Mouse (Mus musculus) ES-E14 (cell line): ENCODE results near the gene Fam181a. TPM values are rescaled to one million over a fixed set of nuclear protein-coding genes. Genes with fewer than 3 reads are reported as not detected.

Experiments
- DNase-seq: peaks from one replicate; pipeline ENCODE4 v3.0.0-alpha.2; 2013; ENCODE audit warnings: low read depth, low spot score
- H3K27ac ChIP-seq: 2 replicates; pipeline ENCODE4 v1.5.1; 2012; ENCODE audit warnings: low read depth, mild to moderate bottlenecking, low read length, moderate library complexity, mixed read lengths; ENCODE audit not compliant: poor library complexity, insufficient read depth, severe bottlenecking
- H3K36me3 ChIP-seq: 2 replicates; pipeline ENCODE4 v1.6.1; 2012; ENCODE audit warnings: mild to moderate bottlenecking, low read length, moderate library complexity, mixed read lengths; ENCODE audit not compliant: control insufficient read depth, poor library complexity, insufficient read depth, severe bottlenecking
- H3K4me1 ChIP-seq, 2 experiments: fragments of 150-350 bp in 1 of 2; sonication (generic) in 1 of 2; 2 replicates each; pipeline ENCODE4 v1.6.1; 2012; ENCODE audit warnings: low read length in 2 of 2, mild to moderate bottlenecking in 1 of 2, mixed read lengths in 1 of 2; ENCODE audit not compliant: control insufficient read depth in 2 of 2, insufficient read depth in 2 of 2, poor library complexity in 1 of 2
- H3K4me3 ChIP-seq, 2 experiments: fragments of 150-350 bp in 1 of 2; sonication (generic) in 1 of 2; 2 replicates each; pipeline ENCODE4 v1.5.1; 2012; ENCODE audit warnings: low read length in 2 of 2, low read depth in 1 of 2, mild to moderate bottlenecking in 1 of 2, mixed read lengths in 1 of 2; ENCODE audit not compliant: insufficient read depth in 1 of 2, poor library complexity in 1 of 2, severe bottlenecking in 1 of 2
- H3K9ac ChIP-seq: 2 replicates; pipeline ENCODE4 v1.6.1; 2012; ENCODE audit warnings: low read depth, mild to moderate bottlenecking, low read length, mixed read lengths; ENCODE audit not compliant: poor library complexity, insufficient read depth, severe bottlenecking
- H3K9me3 ChIP-seq: fragments of 150-350 bp; sonication (generic); 2 replicates; pipeline ENCODE4 v1.6.1; 2012; ENCODE audit warnings: low read depth, mild to moderate bottlenecking, low read length; ENCODE audit not compliant: control insufficient read depth, insufficient read depth
- CHD2 ChIP-seq: IDR thresholded peaks from 2 replicates; pipeline ENCODE4 v1.6.1; 2014; ENCODE audit warnings: mild to moderate bottlenecking, low read depth, low read length, inconsistent platforms
- HCFC1 ChIP-seq: IDR thresholded peaks from 2 replicates; pipeline ENCODE4 v1.6.1; 2012; ENCODE audit warnings: low read length, inconsistent platforms, borderline replicate concordance; ENCODE audit not compliant: insufficient read depth
- MAFK ChIP-seq: IDR thresholded peaks from 2 replicates; pipeline ENCODE4 v1.6.1; 2014; ENCODE audit warnings: mild to moderate bottlenecking, low read depth, low read length, inconsistent platforms; ENCODE audit not compliant: insufficient read depth
- ZC3H11A ChIP-seq: IDR thresholded peaks from 2 replicates; pipeline ENCODE4 v1.6.1; 2012; ENCODE audit warnings: low read depth, mild to moderate bottlenecking, inconsistent platforms, low read length, borderline replicate concordance
- ZNF384 ChIP-seq: IDR thresholded peaks from 2 replicates; pipeline ENCODE4 v1.6.1; 2012; ENCODE audit warnings: low read depth, low read length, inconsistent platforms
- in situ Hi-C, 2 experiments: fragments of 600-800 bp; cut with MboI; formaldehyde crosslinking; loops; one replicate each; pipeline ENCODE4 v1.15.1; 2025; ENCODE audit warnings: low sequenced_read_pairs in 2 of 2, inconsistent platforms in 1 of 2; ENCODE audit not compliant: unreplicated experiment in 2 of 2
- total RNA-seq: library from RNA; depleted of rRNA; stranded (reverse); fragments of 300-350 nt; gene quantifications from 2 replicates; pipeline ENCODE4 v1.2.3, GENCODE M21; 2012

The Fam181a gene
- total RNA-seq, 1 experiment, result not detected

DNA sequence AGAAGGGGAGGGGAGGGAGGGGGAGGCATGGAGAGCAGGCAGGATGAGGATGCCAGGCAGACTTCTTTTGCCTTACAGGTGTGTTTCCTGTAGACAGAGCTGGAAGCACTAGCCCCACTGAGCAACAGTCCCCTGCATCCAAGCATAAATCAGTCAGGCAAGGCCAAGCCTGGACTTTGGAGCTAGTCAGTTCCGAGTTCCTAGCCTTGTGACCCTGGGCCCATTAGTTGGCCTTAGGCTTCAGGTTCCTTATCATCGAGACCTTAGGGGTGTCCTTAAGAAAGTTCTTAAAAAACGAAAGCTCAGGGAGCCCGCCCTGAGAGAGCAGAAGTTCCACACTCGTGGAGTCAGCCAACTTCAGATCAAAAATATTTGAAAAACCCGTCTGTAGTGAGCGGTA, 34.2 kb downstream of the Fam181a start:
- no peak overlapping the region for H3K9ac ChIP-seq
- no peak for TF ChIP-seq ZC3H11A
- no peak for TF ChIP-seq MAFK
- TF ChIP-seq ZNF384, result no peak
- TF ChIP-seq CHD2, result no peak
- no peak for TF ChIP-seq HCFC1
- in situ Hi-C loops, result no loop called here

DNA sequence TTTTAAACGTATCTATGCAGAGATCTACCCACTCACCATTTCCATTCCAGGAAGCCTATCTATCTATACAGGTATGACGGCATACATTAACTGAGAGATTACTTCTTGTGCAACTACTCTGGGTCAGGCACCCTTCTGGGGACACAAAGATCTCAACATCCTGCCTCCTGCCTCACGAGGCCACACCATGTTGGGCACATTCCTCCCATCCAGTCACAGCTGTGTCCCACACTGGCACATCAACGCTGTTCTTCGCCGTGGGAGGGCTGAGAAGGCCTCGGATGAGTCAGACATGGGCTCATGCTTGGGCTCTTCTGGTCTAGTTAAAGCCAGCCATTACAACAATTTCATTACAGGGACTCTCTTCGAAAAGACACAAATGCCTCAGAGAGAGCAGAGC, 36.2 kb downstream of the Fam181a start:
- Histone ChIP-seq H3K36me3 (no peaks in the 10 kb centered on the region), H3K27ac (no peak overlapping the region), H3K4me1 (no peaks in the 10 kb centered on the region), H3K9ac (no peak overlapping the region), H3K4me3 (no peak overlapping the region), H3K9me3 (no peaks in the 10 kb centered on the region)
- in situ Hi-C loops, result no loop called here
- no peak for DNase-seq
- TF ChIP-seq ZC3H11A (no peak), HCFC1 (no peak)

More for the DNA sequence above, 34.2 kb downstream of the Fam181a start:
- Histone ChIP-seq H3K27ac (no peak overlapping the region), H3K36me3 (no peaks in the 10 kb centered on the region), H3K9me3 (no peaks in the 10 kb centered on the region), H3K4me3 (no peak overlapping the region), H3K4me1 (no peaks in the 10 kb centered on the region)
- no peak for DNase-seq

DNA sequence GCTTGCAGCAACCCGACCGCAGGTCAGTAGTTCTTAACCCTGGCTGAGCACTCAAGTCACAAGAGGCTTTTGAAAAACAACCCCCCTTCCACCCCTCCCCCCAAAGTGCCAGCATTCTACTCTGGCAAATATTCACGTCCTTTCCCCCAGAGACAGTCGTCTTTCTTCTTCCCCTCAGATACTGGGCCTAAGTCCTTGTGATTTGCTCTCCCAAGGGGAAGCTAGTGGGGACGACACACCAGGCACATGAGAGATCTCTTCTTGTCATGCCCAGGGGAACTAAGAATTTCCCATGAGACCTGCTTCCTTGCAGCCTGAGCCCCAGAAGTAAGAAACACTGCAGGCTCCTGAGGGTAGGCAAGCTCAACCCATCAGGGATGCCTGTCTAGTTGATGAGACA, 36.6 kb downstream of the Fam181a start:
- in situ Hi-C loops, result no loop called here
- Histone ChIP-seq H3K27ac (no peak overlapping the region), H3K9me3 (no peaks in the 10 kb centered on the region), H3K9ac (no peak overlapping the region), H3K4me3 (no peak overlapping the region), H3K4me1 (no peaks in the 10 kb centered on the region), H3K36me3 (no peaks in the 10 kb centered on the region)
- TF ChIP-seq ZNF384 (no peak), MAFK (no peak), ZC3H11A (no peak), HCFC1 (no peak), CHD2 (no peak)
- no peak for DNase-seq

DNA sequence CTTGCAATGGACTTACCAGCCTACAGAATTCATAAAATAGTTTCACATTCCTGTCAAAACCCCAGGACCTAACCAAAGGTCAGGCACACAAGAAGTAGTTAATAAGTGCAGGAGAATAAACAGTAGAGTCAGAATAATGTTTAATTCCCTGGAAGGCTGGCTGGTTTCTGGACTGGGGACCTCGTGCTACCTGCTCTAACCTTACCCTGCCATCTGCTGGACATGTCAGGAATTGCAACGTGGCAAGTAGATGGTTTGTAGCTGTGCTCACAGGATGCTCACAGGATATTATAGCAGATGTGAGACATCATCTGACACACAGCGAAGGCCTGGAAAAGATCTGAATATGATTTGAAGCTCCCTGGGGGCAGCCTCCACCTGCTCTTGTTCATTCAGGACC, 37.7 kb downstream of the Fam181a start:
- Histone ChIP-seq H3K9me3 (no peaks in the 10 kb centered on the region), H3K9ac (no peak overlapping the region), H3K4me3 (no peak overlapping the region), H3K4me1 (no peaks in the 10 kb centered on the region), H3K36me3 (no peaks in the 10 kb centered on the region), H3K27ac (no peak overlapping the region)
- TF ChIP-seq CHD2, result no peak
- no peak for TF ChIP-seq HCFC1
- TF ChIP-seq ZC3H11A, result no peak; the same call in 1 of the 2 replicates
- TF ChIP-seq MAFK, result no peak
- no peak for TF ChIP-seq ZNF384
- DNase-seq, result peak; percentile 69
- in situ Hi-C loops, result no loop called here

DNA sequence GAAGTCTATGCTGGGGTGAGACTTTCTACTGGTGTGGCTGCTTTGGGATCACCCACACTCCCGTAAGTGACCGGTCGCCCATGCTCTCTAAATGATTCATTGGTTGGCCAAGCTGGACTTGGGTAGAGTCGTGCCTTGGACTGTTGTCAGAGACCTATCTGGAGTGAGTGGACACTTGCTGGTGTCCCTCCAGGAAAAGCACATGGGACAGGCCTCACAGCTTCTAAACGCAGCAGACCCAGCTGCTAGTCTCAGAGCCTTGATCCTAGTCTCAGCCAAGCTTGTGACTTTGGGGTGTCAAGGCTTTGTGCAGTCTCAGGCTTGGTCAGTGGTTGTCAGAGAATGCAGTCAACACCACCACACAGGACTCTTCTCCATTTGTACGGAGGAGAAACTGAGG, 42.0 kb downstream of the Fam181a start:
- no peak overlapping the region for H3K27ac ChIP-seq
- DNase-seq, result no peak
- in situ Hi-C loops, result no loop called here
- no peak overlapping the region for H3K9ac ChIP-seq
- H3K4me3 ChIP-seq, result no peak overlapping the region
- H3K4me1 ChIP-seq, result no peaks in the 10 kb centered on the region
- no peaks in the 10 kb centered on the region for H3K9me3 ChIP-seq
- no peak for TF ChIP-seq MAFK
- TF ChIP-seq HCFC1, result no peak
- no peak for TF ChIP-seq ZNF384
- no peak for TF ChIP-seq ZC3H11A
- no peak for TF ChIP-seq CHD2
- H3K36me3 ChIP-seq, result no peaks in the 10 kb centered on the region
